Mouse (Mus musculus) cerebellum, adult 8-10 months (tissue): ENCODE data around the gene Acly.
"Not testable (repeated sequence)": the region's sequence is repeated elsewhere in the genome, so short reads cannot be mapped to it uniquely, and the experiment has no call there.

Experiments
- DNase-seq: peaks from one replicate; pipeline ENCODE4 v3.0.0; 2022

The Acly gene

GRCm38 (mm10) chr11:100544832-100545745 is 17.3 kb upstream of the Acly start, which contains the start of gene Ttc25:
Ttc25 (plus strand) TSS chr11:100545607.
- no peak for DNase-seq

GRCm38 (mm10) chr11:100541577-100541976 is 13.8 kb upstream of the Acly start:
- DNase-seq = no peak

- DNase-seq = no peak
Observed at GRCm38 (mm10) chr11:100540966-100541365, 13.2 kb upstream of the Acly start.

- no peak for DNase-seq
Observed at GRCm38 (mm10) chr11:100536466-100536865, 8.7 kb upstream of the Acly start.

- DNase-seq = no peak
Observed at GRCm38 (mm10) chr11:100535996-100536395, 8.2 kb upstream of the Acly start.

- DNase-seq = not testable (repeated sequence)
Observed at GRCm38 (mm10) chr11:100534821-100535220, 7.0 kb upstream of the Acly start.

- DNase-seq = not testable (repeated sequence)
Observed at GRCm38 (mm10) chr11:100534411-100534810, 6.6 kb upstream of the Acly start.

- DNase-seq = no peak
Observed at GRCm38 (mm10) chr11:100533871-100534270, 6.1 kb upstream of the Acly start.

GRCm38 (mm10) chr11:100528375-100529165 is 770 bp upstream of the Acly start:
- no peak for DNase-seq

- DNase-seq = peak; percentile 59
Observed at GRCm38 (mm10) chr11:100527066-100527457, 738 bp downstream of the Acly start.

- no peak for DNase-seq
Observed at GRCm38 (mm10) chr11:100526052-100526816, 1.6 kb downstream of the Acly start.

- no peak for DNase-seq
Observed at GRCm38 (mm10) chr11:100524987-100525630, 2.7 kb downstream of the Acly start.

GRCm38 (mm10) chr11:100524358-100524757 is 3.4 kb downstream of the Acly start:
- no peak for DNase-seq

GRCm38 (mm10) chr11:100520838-100521237 is 7.0 kb downstream of the Acly start:
- no peak for DNase-seq

- DNase-seq = no peak
Observed at GRCm38 (mm10) chr11:100519188-100519587, 8.6 kb downstream of the Acly start.

- peak; percentile 82 for DNase-seq
Observed at GRCm38 (mm10) chr11:100518188-100518591, 9.6 kb downstream of the Acly start.

GRCm38 (mm10) chr11:100516291-100516690 is 11.5 kb downstream of the Acly start:
- DNase-seq = no peak

- no peak for DNase-seq
Observed at GRCm38 (mm10) chr11:100515789-100516188, 12.0 kb downstream of the Acly start.

- DNase-seq = no peak
Observed at GRCm38 (mm10) chr11:100515061-100515460, 12.7 kb downstream of the Acly start.

GRCm38 (mm10) chr11:100513716-100514115 is 14.1 kb downstream of the Acly start:
- no peak for DNase-seq

- no peak for DNase-seq
Observed at GRCm38 (mm10) chr11:100512384-100512783, 15.4 kb downstream of the Acly start.

GRCm38 (mm10) chr11:100510556-100510955 is 17.2 kb downstream of the Acly start:
- DNase-seq = no peak
